Comparison of ENCODE assay signal across 29 mouse cellular contexts in the genomic region with DNA sequence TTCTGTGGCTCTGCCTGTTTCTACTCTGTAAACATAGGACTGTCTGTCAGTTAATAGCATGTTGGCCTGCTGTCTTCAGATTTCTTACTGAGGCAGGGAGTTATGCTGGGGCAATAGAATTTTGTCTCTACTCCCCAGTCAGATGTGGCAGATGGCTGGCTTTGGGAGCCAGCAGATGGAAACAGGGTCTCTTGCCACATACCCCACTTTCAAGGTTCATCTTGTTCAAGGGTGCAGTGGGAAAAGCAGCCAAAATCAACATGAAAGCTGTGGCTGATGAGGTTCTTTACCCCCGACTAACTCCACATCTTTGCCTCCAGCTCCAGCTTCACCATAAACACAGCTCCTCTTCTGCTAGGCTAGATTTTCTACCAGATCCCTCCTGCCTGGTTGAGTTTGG.
DNase-seq lines count a peak whose midpoint lies in the region; ATAC-seq and TF ChIP-seq lines count a peak whose summit lies in the region.
"Had no signal": no experiment of that assay in that cellular context is flagged by ENCODE, and none has a peak within 500 bp of the region (broad histone marks: within the 10 kb centered on the region; RNA-seq: fewer than 3 reads in every experiment).

No protein-coding gene starts in this region.

- no peak overlapping the region for H3K4me3 ChIP-seq in hindbrain, embryonic 16.5 days (ENCODE audit: low read length)
- no peak overlapping the region for H3K4me3 ChIP-seq in hindbrain, embryonic 11.5 days (ENCODE audit: low read depth, low read length)
- H3K4me3 ChIP-seq in midbrain, postnatal 0 days (ENCODE audit: low read depth, low read length) = no peak overlapping the region
- H3K4me3 ChIP-seq in midbrain, embryonic 16.5 days (ENCODE audit: low read depth, low read length) = no peak overlapping the region
- H3K4me3 ChIP-seq: embryonic facial prominence, embryonic 10.5 days; embryonic facial prominence, embryonic 13.5 days; erythroblast, embryonic 14.5 days; forebrain, embryonic 13.5 days; heart, adult 2 months; heart, embryonic 10.5 days; heart, embryonic 13.5 days; hindbrain, embryonic 13.5 days had no signal

- peak; percentile 21 to 28 for DNase-seq in cerebellum, postnatal 14 days
- DNase-seq in cerebellum, postnatal 36 days = no peak
- DNase-seq in hindbrain, embryonic 11.5 days (ENCODE audit: low spot score) = no peak
- peak; percentile 74 for DNase-seq in midbrain, postnatal 0 days (ENCODE audit: low spot score)
- DNase-seq: adrenal gland, postnatal 10 days; adrenal gland, postnatal 36 days; B cell, adult 2 months; cerebellum, adult 11 months; cerebellum, adult 8-10 months; embryo, embryonic 11 days; gastrocnemius, postnatal 10 days; gastrocnemius, postnatal 36 days; heart, adult 2 months; heart, postnatal 14 days; heart, postnatal 4 days; kidney, adult 2 months had no signal

- no peak overlapping the region for H3K9ac ChIP-seq in hindbrain, embryonic 16.5 days (ENCODE audit: low read depth, low read length)
- H3K9ac ChIP-seq in hindbrain, embryonic 11.5 days (ENCODE audit: low read depth, low read length) = no peak overlapping the region
- H3K9ac ChIP-seq in midbrain, postnatal 0 days (replicated peaks; ENCODE audit: low read length, poor library complexity, severe bottlenecking) = no peak overlapping the region
- H3K9ac ChIP-seq in midbrain, embryonic 16.5 days (ENCODE audit: low read depth, low read length) = no peak overlapping the region
- H3K9ac ChIP-seq: embryonic facial prominence, embryonic 13.5 days; forebrain, embryonic 13.5 days; heart, embryonic 13.5 days; hindbrain, embryonic 13.5 days had no signal

- no peak for TF ChIP-seq CTCF in midbrain, postnatal 0 days (IDR thresholded peaks at IDR 0.05)

- no peaks in the 10 kb centered on the region for H3K27me3 ChIP-seq in hindbrain, embryonic 16.5 days (replicated peaks; ENCODE audit: control insufficient read depth, insufficient read depth, low read length)
- H3K27me3 ChIP-seq in hindbrain, embryonic 11.5 days (ENCODE audit: control insufficient read depth, insufficient read depth, low read length) = no peaks in the 10 kb centered on the region
- H3K27me3 ChIP-seq in midbrain, postnatal 0 days (ENCODE audit: insufficient read depth, low read length) = no peaks in the 10 kb centered on the region
- H3K27me3 ChIP-seq in midbrain, embryonic 16.5 days (ENCODE audit: control insufficient read depth, insufficient read depth, low read depth, low read length) = no peaks in the 10 kb centered on the region
- H3K27me3 ChIP-seq: CH12.LX; embryonic facial prominence, embryonic 13.5 days; forebrain, embryonic 13.5 days; heart, embryonic 13.5 days; hindbrain, embryonic 13.5 days; Patski had no signal

- no peaks in the 10 kb centered on the region for H3K9me3 ChIP-seq in hindbrain, embryonic 16.5 days (ENCODE audit: control insufficient read depth, low read length)
- no peaks in the 10 kb centered on the region for H3K9me3 ChIP-seq in hindbrain, embryonic 11.5 days (ENCODE audit: control insufficient read depth, low read length)
- H3K9me3 ChIP-seq in midbrain, postnatal 0 days (ENCODE audit: low read length) = no peaks in the 10 kb centered on the region
- no peaks in the 10 kb centered on the region for H3K9me3 ChIP-seq in midbrain, embryonic 16.5 days (replicated peaks; ENCODE audit: control insufficient read depth, low read length, poor library complexity, severe bottlenecking)
- H3K9me3 ChIP-seq: embryonic facial prominence, embryonic 10.5 days; embryonic facial prominence, embryonic 13.5 days; forebrain, embryonic 13.5 days; G1E; heart, embryonic 10.5 days; heart, embryonic 13.5 days; hindbrain, embryonic 13.5 days had no signal

- H3K4me1 ChIP-seq in hindbrain, embryonic 16.5 days (ENCODE audit: control insufficient read depth, insufficient read depth, low read depth, low read length) = no peaks in the 10 kb centered on the region; the same call in 1 of the 2 replicates
- no peaks in the 10 kb centered on the region for H3K4me1 ChIP-seq in hindbrain, embryonic 11.5 days (replicated peaks; ENCODE audit: control insufficient read depth, insufficient read depth, low read length)
- no peaks in the 10 kb centered on the region for H3K4me1 ChIP-seq in midbrain, postnatal 0 days (ENCODE audit: insufficient read depth, low read length)
- peaks cover 4% of the 10 kb centered on the region; the same call in 1 of the 2 replicates for H3K4me1 ChIP-seq in midbrain, embryonic 16.5 days (ENCODE audit: control insufficient read depth, insufficient read depth, low read length)
- H3K4me1 ChIP-seq: embryonic facial prominence, embryonic 13.5 days; heart, embryonic 10.5 days had no signal

- no peak overlapping the region for H3K4me2 ChIP-seq in hindbrain, embryonic 16.5 days (ENCODE audit: low read length)
- H3K4me2 ChIP-seq in hindbrain, embryonic 11.5 days (replicated peaks; ENCODE audit: low read depth, low read length) = no peak overlapping the region
- no peak overlapping the region for H3K4me2 ChIP-seq in midbrain, postnatal 0 days (ENCODE audit: low read depth, low read length, poor library complexity, severe bottlenecking)
- no peak overlapping the region for H3K4me2 ChIP-seq in midbrain, embryonic 16.5 days (ENCODE audit: low read length)
- H3K4me2 ChIP-seq: embryonic facial prominence, embryonic 13.5 days; forebrain, embryonic 13.5 days; heart, embryonic 13.5 days; hindbrain, embryonic 13.5 days had no signal

- peak; percentile 60; the same call in 1 of the 2 replicates for ATAC-seq in hindbrain, embryonic 16.5 days
- ATAC-seq in hindbrain, embryonic 11.5 days (ENCODE audit: low FRiP score) = no peak
- ATAC-seq in midbrain, postnatal 0 days (ENCODE audit: low FRiP score) = no peak
- no peak for ATAC-seq in midbrain, embryonic 16.5 days
- ATAC-seq: forebrain, embryonic 13.5 days; intestine, postnatal 0 days; Patski had no signal

- H3K36me3 ChIP-seq in hindbrain, embryonic 16.5 days (ENCODE audit: control insufficient read depth, insufficient read depth, low read length) = no peaks in the 10 kb centered on the region
- H3K36me3 ChIP-seq in hindbrain, embryonic 11.5 days (ENCODE audit: control insufficient read depth, insufficient read depth, low read length) = no peaks in the 10 kb centered on the region
- no peaks in the 10 kb centered on the region for H3K36me3 ChIP-seq in midbrain, postnatal 0 days (ENCODE audit: insufficient read depth, low read length)
- H3K36me3 ChIP-seq in midbrain, embryonic 16.5 days (ENCODE audit: control insufficient read depth, insufficient read depth, low read length) = no peaks in the 10 kb centered on the region
- H3K36me3 ChIP-seq: embryonic facial prominence, embryonic 10.5 days; embryonic facial prominence, embryonic 13.5 days; G1E; heart, embryonic 10.5 days; heart, embryonic 13.5 days; hindbrain, embryonic 13.5 days had no signal

- H3K27ac ChIP-seq in hindbrain, embryonic 16.5 days (ENCODE audit: low read depth, low read length) = no peak overlapping the region
- no peak overlapping the region for H3K27ac ChIP-seq in hindbrain, embryonic 11.5 days (ENCODE audit: low read depth, low read length)
- no peak overlapping the region for H3K27ac ChIP-seq in midbrain, postnatal 0 days (ENCODE audit: low read depth, low read length)
- no peak overlapping the region for H3K27ac ChIP-seq in midbrain, embryonic 16.5 days (ENCODE audit: low read length)
- H3K27ac ChIP-seq: embryonic facial prominence, embryonic 10.5 days; embryonic facial prominence, embryonic 13.5 days; forebrain, embryonic 13.5 days; heart, adult 2 months; heart, embryonic 10.5 days; heart, embryonic 13.5 days; hindbrain, embryonic 13.5 days had no signal

- 42% methylated on average over 1 of the region's 1 CpGs for WGBS in hindbrain, embryonic 16.5 days
- 89% methylated on average over 1 of the region's 1 CpGs for WGBS in hindbrain, embryonic 11.5 days
- 95% methylated on average over 1 of the region's 1 CpGs for WGBS in midbrain, postnatal 0 days
- 81% methylated on average over 1 of the region's 1 CpGs for WGBS in midbrain, embryonic 16.5 days

Comparison
In these comparisons a context has a peak if more than half of its experiments do, and no peak if none do; other contexts are left out.
1. DNase-seq: peak in cerebellum, postnatal 14 days (2 of 2) and midbrain, postnatal 0 days (single experiment); none in cerebellum, postnatal 36 days (0 of 2) and hindbrain, embryonic 11.5 days (single experiment).